Mouse (Mus musculus) kidney, postnatal 10 days (tissue): ENCODE results near the gene Sprr2b.
"Not testable (repeated sequence)": the region's sequence is repeated elsewhere in the genome, so short reads cannot be mapped to it uniquely, and the experiment has no call there.

ENCODE experiments used
- DNase-seq: peaks from one replicate; pipeline ENCODE4 v3.0.0; 2021; ENCODE audit warnings: mixed read lengths

The Sprr2b gene

GRCm38 (mm10) chr3:92316320-92316719 is at the start of gene Sprr2b:
Gene Sprr2b, plus strand, starts transcription at chr3:92316620.
- DNase-seq: no peak

DNA sequence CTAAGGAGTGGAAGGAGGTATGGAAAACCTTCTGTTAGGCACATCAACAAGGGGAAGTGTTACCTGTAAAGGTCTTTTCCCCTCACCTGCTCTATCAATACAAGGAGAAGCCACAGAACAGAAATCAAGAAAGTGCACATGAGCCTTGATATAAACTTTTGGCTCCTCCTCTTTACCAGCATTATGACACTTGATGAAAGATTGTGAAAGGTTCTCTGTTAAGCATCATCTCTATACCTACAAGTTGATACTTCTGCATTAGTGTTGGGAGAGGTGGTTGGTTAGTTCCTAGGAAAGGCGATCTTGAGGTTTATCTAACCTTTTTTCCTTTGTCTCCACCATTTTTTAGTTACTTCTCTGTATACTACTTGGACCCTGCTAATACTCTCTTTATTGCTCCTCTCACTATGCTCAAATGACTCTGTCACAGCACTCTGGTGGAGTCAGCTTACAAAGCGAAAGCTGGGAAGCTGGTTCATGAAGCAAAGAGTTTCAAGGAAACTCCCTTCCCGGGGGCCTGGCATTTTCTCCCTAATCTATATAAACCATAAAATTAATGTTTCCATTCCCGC is 44.9 kb upstream of the Sprr2b start:
- DNase-seq: not testable (repeated sequence)

GRCm38 (mm10) chr3:92273504-92273903 is 42.9 kb upstream of the Sprr2b start:
- not testable (repeated sequence) for DNase-seq

GRCm38 (mm10) chr3:92274018-92274417 is 42.4 kb upstream of the Sprr2b start:
- not testable (repeated sequence) for DNase-seq

DNA sequence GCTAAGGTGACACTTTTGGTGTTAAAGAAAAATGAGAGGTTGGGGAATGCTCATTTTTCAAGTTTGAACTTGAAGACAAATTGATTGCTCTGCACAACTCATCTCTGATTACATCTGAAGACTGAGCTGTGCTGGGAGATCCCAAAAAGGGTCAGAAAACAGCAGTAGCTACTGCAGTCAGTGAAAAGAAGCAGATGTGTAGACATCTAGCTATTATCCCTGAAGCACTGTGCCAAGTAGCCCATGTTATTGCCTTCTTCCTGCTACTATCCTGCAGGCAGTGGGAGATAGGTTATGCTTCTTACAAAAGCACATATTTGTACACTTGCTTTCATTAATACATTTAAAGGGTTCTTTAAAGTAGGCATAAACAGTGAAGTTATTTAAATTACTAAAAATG is 36.8 kb upstream of the Sprr2b start:
- DNase-seq: not testable (repeated sequence)

DNA sequence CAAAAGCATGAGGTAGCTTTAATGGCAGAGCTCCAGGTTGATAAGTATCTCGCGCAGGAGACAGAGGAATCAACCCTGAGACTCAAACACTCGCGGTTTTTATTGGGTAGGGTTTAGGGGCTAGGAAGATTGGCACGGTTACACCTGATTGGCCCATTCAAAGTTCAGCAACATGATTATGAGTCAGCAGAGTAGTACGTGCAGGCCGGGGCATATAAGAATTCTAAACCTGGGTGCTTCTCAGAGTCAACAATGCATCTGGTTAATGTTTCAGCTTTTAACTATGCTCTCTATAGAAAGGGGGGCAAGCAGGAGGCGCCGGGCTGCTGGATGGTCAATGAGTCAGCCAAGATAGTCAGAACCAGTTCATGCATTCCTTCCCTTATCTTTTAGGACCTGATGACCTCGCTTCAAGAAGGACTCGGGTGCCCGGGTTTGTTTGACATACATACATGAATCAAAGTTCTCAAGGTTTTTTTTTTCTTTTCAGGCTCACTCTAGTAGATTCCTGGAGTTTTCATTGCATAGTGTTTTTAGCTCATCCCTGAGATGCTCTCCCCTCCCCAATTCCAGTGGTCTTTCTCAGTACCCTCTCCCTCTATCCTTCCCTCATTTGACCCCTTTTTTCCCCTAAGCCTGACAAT is 35.3 kb upstream of the Sprr2b start:
- DNase-seq: not testable (repeated sequence)

GRCm38 (mm10) chr3:92285101-92285500 is 31.3 kb upstream of the Sprr2b start, which contains the start of gene Sprr2a3:
Gene Sprr2a3, plus strand, starts transcription at chr3:92285417.
- DNase-seq: not testable (repeated sequence)

DNA sequence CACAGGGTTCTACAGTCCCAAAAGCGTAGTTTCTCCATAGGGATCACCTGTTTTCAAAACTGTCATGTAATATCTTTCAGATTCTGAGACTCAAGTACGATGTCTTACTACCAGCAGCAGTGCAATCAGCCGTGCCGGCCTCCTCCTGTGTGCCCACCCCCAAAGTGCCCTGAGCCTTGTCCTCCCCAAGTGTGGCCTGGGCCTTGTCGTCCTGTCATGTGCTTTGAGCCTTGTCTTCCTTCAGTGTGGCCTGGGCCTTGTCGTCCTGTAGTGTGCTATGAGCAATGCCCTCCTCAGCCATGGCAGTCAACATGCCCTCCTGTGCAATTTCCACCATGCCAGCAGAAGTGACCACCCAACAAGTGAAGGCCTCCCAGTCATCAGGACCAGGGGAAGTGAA is 27.9 kb upstream of the Sprr2b start:
- DNase-seq: not testable (repeated sequence)

DNA sequence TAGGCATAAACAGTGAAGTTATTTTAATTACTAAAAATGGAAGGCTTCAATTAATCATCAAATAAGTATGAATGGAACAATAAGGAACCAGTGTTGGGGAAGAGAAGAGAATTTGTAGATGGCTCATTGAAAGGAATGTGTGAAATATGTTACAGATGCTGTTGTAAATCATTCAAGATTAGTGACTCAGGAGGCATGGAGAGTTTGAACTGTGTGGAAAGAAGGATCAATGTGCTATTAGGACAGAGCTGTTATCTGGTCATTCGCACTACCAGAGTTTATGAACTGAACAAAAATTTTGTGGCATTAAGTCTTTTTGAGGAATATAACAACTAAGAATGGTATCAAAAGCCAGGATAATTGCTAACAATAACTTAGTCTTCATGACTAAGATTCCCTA is 9.0 kb upstream of the Sprr2b start:
- no peak for DNase-seq

GRCm38 (mm10) chr3:92317384-92317783 is 964 bp downstream of the Sprr2b start:
- no peak for DNase-seq

DNA sequence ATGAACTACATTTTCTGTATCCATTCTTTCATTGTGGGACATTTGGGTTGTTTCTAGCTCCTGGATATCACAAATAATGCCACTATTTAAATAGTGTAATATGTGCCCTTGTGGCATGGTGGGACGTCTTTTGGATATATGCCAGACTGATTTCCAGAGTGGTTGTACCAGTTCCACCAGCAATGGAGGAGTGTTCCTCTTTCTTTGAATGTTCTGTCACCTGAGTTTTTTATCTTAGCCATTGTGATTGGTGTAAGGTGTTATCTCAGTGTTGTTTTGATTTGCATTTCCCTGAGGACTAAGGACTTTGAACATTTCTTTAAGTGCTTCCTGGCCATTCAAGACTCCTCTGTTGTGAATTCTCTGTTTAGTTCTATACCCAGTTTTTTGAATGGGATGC is 19.9 kb downstream of the Sprr2b start:
- no peak for DNase-seq

GRCm38 (mm10) chr3:92338840-92339239 is 22.4 kb downstream of the Sprr2b start, which contains the start of gene Sprr2d:
Gene Sprr2d, plus strand, starts transcription at chr3:92339140.
- DNase-seq: no peak

- no peak for DNase-seq
Measured at GRCm38 (mm10) chr3:92351843-92352242, 35.4 kb downstream of the Sprr2b start, which contains the start of gene Sprr2e. Gene Sprr2e, plus strand, starts transcription at chr3:92352143.

DNA sequence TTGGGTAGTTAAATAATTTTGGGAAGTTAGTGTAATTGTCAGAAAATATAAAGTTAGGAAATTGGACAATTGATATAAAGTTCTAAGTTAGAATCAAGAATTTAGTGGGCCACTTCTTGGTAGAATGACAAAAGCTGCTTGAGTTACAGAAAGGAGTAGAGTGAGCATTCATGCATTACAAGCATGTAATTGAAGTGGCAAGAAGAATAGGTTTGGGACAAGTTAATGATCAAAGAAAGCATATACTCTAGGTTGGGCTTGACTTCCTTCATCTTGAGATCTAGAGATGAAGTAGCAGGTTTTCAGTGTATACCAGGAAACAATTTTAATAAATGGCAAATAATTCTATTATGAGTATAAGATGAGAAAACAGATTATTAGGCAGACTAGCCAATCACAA is 45.2 kb downstream of the Sprr2b start:
- no peak for DNase-seq

GRCm38 (mm10) chr3:92364887-92365286 is 48.5 kb downstream of the Sprr2b start, which contains the start of gene Sprr2f:
Gene Sprr2f, plus strand, starts transcription at chr3:92365187.
- DNase-seq: no peak
